Mouse (Mus musculus): ENCODE measurements around the gene Naa25. TPM values are rescaled to one million over a fixed set of nuclear protein-coding genes. Genes with fewer than 3 reads are reported as not detected.
A peak's percentile ranks its signal among the peaks of the same experiment; 100 is the strongest.
"Not testable (repeated sequence)": the region's sequence is repeated elsewhere in the genome, so short reads cannot be mapped to it uniquely, and the experiment has no call there.

Naa25 gene
- 35.5 and 36.3 TPM in 2 replicates for polyA plus RNA-seq (2015; fragmentation: Nextera tagmentation; extraction: Ambion mirVana)

DNA sequence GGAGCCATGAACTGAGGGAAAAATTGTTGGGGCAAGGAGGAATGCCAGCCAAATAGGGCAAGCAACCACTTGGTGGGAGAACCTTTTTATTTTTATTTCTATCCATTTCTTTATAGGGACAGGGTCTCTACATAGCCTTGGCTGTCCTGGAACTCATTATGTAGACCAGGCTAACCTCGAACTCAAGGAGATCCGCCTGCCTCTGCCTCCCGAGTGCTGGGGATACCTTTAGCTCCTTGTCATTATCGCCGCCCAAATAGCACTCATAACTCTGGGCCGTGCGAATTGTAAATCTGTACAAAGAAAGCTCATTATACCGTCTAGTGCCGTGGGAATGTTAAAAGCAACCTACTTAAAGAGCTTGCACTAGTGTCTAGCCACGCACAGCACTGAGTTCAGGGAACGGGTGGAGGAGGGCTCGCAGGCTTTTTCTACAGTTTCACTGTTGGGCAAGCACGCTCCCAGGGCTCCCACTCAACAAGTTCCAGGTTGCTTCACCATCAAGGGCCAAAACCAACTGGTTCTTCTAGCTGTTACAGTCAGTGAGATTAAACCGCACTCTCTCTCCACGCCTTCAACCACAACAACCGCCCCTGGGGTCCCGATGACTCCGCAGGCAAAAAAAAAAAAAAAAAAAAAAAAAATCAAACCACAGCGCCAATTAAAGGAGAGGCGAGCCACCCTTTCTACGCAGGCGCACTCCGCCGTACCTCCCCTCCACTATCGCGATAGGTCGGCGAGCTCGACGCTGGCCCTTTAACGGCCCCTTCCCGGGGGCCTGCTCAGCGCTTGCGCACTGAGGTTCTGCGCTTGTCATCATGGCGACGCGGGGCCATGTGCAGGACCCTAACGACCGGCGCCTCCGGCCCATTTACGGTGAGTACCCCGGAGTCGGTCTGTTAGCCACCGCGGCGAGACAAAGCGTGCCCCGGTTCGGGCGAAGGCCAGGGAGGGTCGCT, at the start of gene Naa25:
Gene Naa25, plus strand, starts transcription at position 750 of the 959 bp plus-strand sequence.
- Histone ChIP-seq H3K4me2 (ENCODE audit: low read depth, low read length) (peak within 1 kb of the TSS; percentile 80), H3K9ac (ENCODE audit: low read length) (peak within 1 kb of the TSS; percentile 86), H3K4me3 (ENCODE audit: low read length) (peak within 1 kb of the TSS; percentile 88), H3K9me3 (replicated peaks; ENCODE audit: control insufficient read depth, low read length) (peaks cover 3% of the 10 kb centered on the region; the same call in 1 of the 2 replicates), H3K4me1 (ENCODE audit: control insufficient read depth, insufficient read depth, low read length) (peaks cover 19% of the 10 kb centered on the region), H3K27ac (ENCODE audit: low read length) (peak within 1 kb of the TSS; percentile 74), H3K36me3 (ENCODE audit: control insufficient read depth, insufficient read depth) (no peaks in the 10 kb centered on the region), H3K27me3 (ENCODE audit: control insufficient read depth, insufficient read depth, low read length) (no peaks in the 10 kb centered on the region)
- WGBS = 8% methylated on average over 53 of the region's 53 CpGs
- peak; percentile 98 for ATAC-seq (replicated peaks; ENCODE audit: extremely low read depth, insufficient read depth, low FRiP score)

DNA sequence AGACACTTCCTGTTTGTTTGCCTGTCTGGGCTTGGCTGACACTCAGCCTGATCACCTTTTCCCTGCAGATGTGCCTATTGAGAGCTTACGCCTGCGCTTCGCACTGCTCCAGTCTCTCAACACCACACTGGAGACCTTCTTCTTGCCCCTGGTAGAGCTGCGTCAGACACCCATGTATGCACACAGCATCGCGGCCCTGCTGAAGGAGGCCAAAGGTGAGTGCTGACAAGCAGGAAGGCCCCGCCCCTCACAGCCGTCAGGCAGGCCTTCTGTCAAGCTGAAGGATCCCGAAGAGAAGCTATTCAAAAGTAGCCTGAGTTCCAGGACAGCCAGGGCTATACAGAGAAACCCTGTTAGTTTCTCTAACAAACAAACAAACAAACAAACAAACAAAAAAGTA, 38.5 kb upstream of the Naa25 start:
- Histone ChIP-seq H3K4me2 (ENCODE audit: low read depth, low read length) (no peak overlapping the region), H3K27me3 (ENCODE audit: control insufficient read depth, insufficient read depth, low read length) (no peaks in the 10 kb centered on the region), H3K9me3 (replicated peaks; ENCODE audit: control insufficient read depth, low read length) (no peaks in the 10 kb centered on the region), H3K9ac (ENCODE audit: low read length) (no peak overlapping the region), H3K27ac (ENCODE audit: low read length) (no peak overlapping the region), H3K36me3 (ENCODE audit: control insufficient read depth, insufficient read depth) (peaks cover 66% of the 10 kb centered on the region), H3K4me1 (ENCODE audit: control insufficient read depth, insufficient read depth, low read length) (peaks cover 4% of the 10 kb centered on the region; the same call in 1 of the 2 replicates), H3K4me3 (ENCODE audit: low read length) (no peak overlapping the region)
- WGBS = 36% methylated on average over 9 of the region's 9 CpGs
- no peak for ATAC-seq (replicated peaks; ENCODE audit: extremely low read depth, insufficient read depth, low FRiP score)

DNA sequence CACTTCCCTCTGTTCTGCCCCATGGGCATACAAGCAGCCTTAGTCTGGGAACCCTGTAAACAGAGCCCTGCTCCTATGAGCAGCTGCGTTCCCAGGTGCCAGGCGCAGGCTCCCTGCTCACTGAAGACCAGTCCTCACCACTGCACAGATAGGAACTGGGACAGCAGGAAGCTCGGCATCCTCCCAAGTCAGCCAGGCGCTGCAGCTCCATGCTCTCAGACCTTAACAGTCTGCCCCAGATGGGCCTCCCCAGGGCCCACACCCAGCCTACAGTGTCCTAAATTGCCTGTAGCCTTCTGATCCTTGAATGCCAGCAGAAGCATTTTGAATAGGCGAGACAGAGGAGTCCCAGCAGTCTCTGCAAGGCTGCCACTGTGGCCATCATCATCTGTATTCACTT, 36.0 kb upstream of the Naa25 start:
- H3K36me3 ChIP-seq (ENCODE audit: control insufficient read depth, insufficient read depth) = peaks cover 60% of the 10 kb centered on the region
- H3K4me1 ChIP-seq (ENCODE audit: control insufficient read depth, insufficient read depth, low read length) = peaks cover 4% of the 10 kb centered on the region; the same call in 1 of the 2 replicates
- H3K9me3 ChIP-seq (replicated peaks; ENCODE audit: control insufficient read depth, low read length) = no peaks in the 10 kb centered on the region
- H3K4me2 ChIP-seq (ENCODE audit: low read depth, low read length) = no peak overlapping the region
- H3K4me3 ChIP-seq (ENCODE audit: low read length) = no peak overlapping the region
- H3K9ac ChIP-seq (ENCODE audit: low read length) = no peak overlapping the region
- no peak for ATAC-seq (replicated peaks; ENCODE audit: extremely low read depth, insufficient read depth, low FRiP score)
- 81% methylated on average over 5 of the region's 5 CpGs for WGBS
- H3K27me3 ChIP-seq (ENCODE audit: control insufficient read depth, insufficient read depth, low read length) = no peaks in the 10 kb centered on the region
- H3K27ac ChIP-seq (ENCODE audit: low read length) = no peak overlapping the region

DNA sequence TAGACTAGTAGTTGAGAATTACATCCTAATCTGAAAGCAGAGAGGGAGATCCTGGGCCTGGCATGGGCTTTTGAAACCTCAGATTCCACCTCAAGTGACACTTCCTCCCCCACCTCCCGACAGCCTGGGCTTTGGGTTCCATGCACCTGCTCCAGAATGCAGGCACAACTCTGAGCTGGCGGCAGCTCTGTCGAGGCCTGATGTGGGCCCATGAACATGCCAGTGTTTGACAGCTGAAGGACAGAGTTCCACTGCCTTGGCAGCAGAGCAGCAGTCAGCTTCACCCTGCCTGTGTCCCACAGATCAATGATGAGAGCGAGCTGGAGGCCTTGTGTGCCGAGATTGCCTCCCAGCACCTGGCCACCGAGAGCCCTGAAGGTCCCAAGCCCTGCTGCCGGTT, 34.3 kb upstream of the Naa25 start:
- no peaks in the 10 kb centered on the region for H3K9me3 ChIP-seq (replicated peaks; ENCODE audit: control insufficient read depth, low read length)
- ATAC-seq (replicated peaks; ENCODE audit: extremely low read depth, insufficient read depth, low FRiP score) = no peak
- no peak overlapping the region for H3K27ac ChIP-seq (ENCODE audit: low read length)
- peaks cover 4% of the 10 kb centered on the region; the same call in 1 of the 2 replicates for H3K4me1 ChIP-seq (ENCODE audit: control insufficient read depth, insufficient read depth, low read length)
- H3K4me3 ChIP-seq (ENCODE audit: low read length) = no peak overlapping the region
- peaks cover 54% of the 10 kb centered on the region for H3K36me3 ChIP-seq (ENCODE audit: control insufficient read depth, insufficient read depth)
- no peak overlapping the region for H3K4me2 ChIP-seq (ENCODE audit: low read depth, low read length)
- H3K9ac ChIP-seq (ENCODE audit: low read length) = no peak overlapping the region
- WGBS = 78% methylated on average over 7 of the region's 7 CpGs
- no peaks in the 10 kb centered on the region for H3K27me3 ChIP-seq (ENCODE audit: control insufficient read depth, insufficient read depth, low read length)

DNA sequence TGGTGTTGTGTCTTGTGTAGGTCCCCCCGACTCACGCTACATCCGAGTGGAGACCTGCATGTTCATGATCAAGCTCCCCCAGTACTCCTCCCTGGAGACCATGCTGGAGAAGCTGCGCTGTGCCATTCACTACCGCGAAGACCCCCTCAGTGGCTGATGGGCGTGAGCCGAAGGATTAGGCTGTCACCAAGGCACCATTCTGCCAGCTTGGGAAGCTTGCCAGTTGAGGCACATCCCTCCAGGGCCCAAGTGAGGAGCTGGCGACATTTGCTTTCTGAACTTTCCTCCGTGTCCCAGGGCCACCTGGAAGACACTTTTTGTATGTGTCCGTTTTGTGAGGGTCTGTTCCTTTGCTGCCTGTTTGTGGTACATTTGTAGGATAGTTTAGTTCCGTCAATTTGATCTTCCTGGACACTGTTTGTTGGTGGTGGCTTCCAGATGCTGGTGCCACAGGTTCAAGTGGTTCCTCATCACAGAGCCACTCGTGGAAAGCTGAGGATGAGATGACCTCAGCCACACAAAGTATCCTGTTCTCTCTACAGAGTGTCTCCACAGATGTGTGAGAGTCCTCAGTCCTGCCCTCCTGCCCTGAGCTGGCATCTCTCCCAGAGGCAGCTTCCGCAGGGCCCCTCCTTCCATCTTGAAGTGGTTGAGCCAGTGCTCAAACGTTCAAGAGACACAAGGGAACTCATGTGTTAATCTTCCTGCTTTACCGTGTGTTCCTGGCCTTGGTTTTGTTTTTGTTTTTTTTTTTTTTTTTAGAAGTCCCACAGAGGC, 31.1 kb upstream of the Naa25 start:
- no peaks in the 10 kb centered on the region for H3K27me3 ChIP-seq (ENCODE audit: control insufficient read depth, insufficient read depth, low read length)
- H3K4me2 ChIP-seq (ENCODE audit: low read depth, low read length) = no peak overlapping the region
- H3K36me3 ChIP-seq (ENCODE audit: control insufficient read depth, insufficient read depth) = peaks cover 49% of the 10 kb centered on the region
- H3K4me3 ChIP-seq (ENCODE audit: low read length) = no peak overlapping the region
- no peak for ATAC-seq (replicated peaks; ENCODE audit: extremely low read depth, insufficient read depth, low FRiP score)
- H3K4me1 ChIP-seq (ENCODE audit: control insufficient read depth, insufficient read depth, low read length) = no peaks in the 10 kb centered on the region
- WGBS = 72% methylated on average over 16 of the region's 16 CpGs
- no peak overlapping the region for H3K27ac ChIP-seq (ENCODE audit: low read length)
- H3K9me3 ChIP-seq (replicated peaks; ENCODE audit: control insufficient read depth, low read length) = no peaks in the 10 kb centered on the region
- H3K9ac ChIP-seq (ENCODE audit: low read length) = no peak overlapping the region

DNA sequence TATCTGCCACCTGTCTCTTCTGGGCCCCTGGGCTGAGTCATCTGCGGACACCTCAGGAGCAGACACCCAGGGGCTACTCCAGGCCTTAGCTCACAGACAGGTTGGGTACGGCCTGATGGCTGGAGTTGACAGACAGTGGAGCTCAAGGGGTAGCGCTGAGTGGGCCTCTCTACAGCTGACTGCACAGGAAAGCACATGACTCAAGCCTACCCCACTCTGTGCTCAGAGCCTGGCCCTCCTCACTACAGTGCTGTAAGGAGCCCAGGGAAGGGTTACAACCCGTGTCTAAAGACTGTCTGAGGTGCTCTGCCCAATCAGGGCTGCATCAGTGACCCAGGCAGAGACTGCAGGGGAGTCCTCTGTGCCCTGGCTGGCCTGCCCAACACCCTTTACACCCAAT, 30.5 kb upstream of the Naa25 start:
- Histone ChIP-seq H3K36me3 (ENCODE audit: control insufficient read depth, insufficient read depth) (peaks cover 50% of the 10 kb centered on the region), H3K4me1 (ENCODE audit: control insufficient read depth, insufficient read depth, low read length) (no peaks in the 10 kb centered on the region), H3K9me3 (replicated peaks; ENCODE audit: control insufficient read depth, low read length) (no peaks in the 10 kb centered on the region), H3K4me3 (ENCODE audit: low read length) (no peak overlapping the region), H3K4me2 (ENCODE audit: low read depth, low read length) (no peak overlapping the region), H3K27ac (ENCODE audit: low read length) (no peak overlapping the region), H3K9ac (ENCODE audit: low read length) (no peak overlapping the region), H3K27me3 (ENCODE audit: control insufficient read depth, insufficient read depth, low read length) (no peaks in the 10 kb centered on the region)
- no peak for ATAC-seq (replicated peaks; ENCODE audit: extremely low read depth, insufficient read depth, low FRiP score)
- WGBS = 79% methylated on average over 4 of the region's 4 CpGs

DNA sequence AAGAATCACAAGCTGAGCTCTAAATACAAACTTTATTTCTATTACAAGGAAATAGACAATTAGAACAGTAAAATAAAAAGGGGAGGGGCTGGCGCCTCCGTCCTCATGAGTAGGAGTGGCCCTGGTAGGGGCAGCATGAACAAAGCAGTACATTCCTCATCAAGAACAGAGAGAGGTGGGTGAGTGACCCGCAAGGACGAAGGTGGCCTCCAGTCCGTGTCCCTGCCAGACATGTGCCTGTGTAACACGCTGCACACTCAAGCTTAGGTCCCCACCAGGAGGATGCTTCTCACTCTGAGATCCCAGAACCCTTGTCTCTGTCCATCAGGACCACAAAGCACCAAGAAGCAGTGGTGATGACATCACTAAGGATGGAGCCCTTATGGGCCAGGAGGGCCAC, 26.0 kb upstream of the Naa25 start:
- WGBS = 89% methylated on average over 6 of the region's 6 CpGs
- Histone ChIP-seq H3K27ac (ENCODE audit: low read length) (no peak overlapping the region), H3K4me3 (ENCODE audit: low read length) (no peak overlapping the region), H3K4me2 (ENCODE audit: low read depth, low read length) (no peak overlapping the region), H3K27me3 (ENCODE audit: control insufficient read depth, insufficient read depth, low read length) (no peaks in the 10 kb centered on the region), H3K4me1 (ENCODE audit: control insufficient read depth, insufficient read depth, low read length) (no peaks in the 10 kb centered on the region), H3K9ac (ENCODE audit: low read length) (no peak overlapping the region), H3K9me3 (replicated peaks; ENCODE audit: control insufficient read depth, low read length) (no peaks in the 10 kb centered on the region), H3K36me3 (ENCODE audit: control insufficient read depth, insufficient read depth) (peaks cover 58% of the 10 kb centered on the region)
- ATAC-seq (replicated peaks; ENCODE audit: extremely low read depth, insufficient read depth, low FRiP score) = no peak

DNA sequence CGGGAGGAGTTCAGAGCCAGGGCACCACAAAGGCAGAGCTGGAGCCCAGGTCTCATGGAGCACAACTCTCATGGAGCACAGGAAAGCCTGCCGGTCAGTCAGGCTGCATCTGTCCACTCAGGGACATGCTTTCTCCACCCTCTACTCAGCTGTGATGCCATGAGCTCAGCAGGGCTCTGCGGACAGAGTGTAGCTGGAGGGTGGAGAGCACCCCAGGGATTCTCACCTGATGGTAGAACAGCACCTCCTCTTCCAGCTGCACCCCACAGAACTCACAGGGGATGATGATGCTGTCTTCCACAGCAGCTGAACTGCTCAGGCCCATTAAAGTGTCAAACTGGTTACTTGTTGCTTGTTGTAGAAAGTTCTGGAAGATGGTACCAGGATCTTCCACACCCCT, 22.9 kb upstream of the Naa25 start:
- no peaks in the 10 kb centered on the region for H3K9me3 ChIP-seq (replicated peaks; ENCODE audit: control insufficient read depth, low read length)
- H3K4me2 ChIP-seq (ENCODE audit: low read depth, low read length) = no peak overlapping the region
- no peak overlapping the region for H3K27ac ChIP-seq (ENCODE audit: low read length)
- no peaks in the 10 kb centered on the region for H3K4me1 ChIP-seq (ENCODE audit: control insufficient read depth, insufficient read depth, low read length)
- H3K9ac ChIP-seq (ENCODE audit: low read length) = no peak overlapping the region
- no peak for ATAC-seq (replicated peaks; ENCODE audit: extremely low read depth, insufficient read depth, low FRiP score)
- no peaks in the 10 kb centered on the region for H3K27me3 ChIP-seq (ENCODE audit: control insufficient read depth, insufficient read depth, low read length)
- H3K4me3 ChIP-seq (ENCODE audit: low read length) = no peak overlapping the region
- 91% methylated on average over 3 of the region's 3 CpGs for WGBS
- peaks cover 76% of the 10 kb centered on the region for H3K36me3 ChIP-seq (ENCODE audit: control insufficient read depth, insufficient read depth)

DNA sequence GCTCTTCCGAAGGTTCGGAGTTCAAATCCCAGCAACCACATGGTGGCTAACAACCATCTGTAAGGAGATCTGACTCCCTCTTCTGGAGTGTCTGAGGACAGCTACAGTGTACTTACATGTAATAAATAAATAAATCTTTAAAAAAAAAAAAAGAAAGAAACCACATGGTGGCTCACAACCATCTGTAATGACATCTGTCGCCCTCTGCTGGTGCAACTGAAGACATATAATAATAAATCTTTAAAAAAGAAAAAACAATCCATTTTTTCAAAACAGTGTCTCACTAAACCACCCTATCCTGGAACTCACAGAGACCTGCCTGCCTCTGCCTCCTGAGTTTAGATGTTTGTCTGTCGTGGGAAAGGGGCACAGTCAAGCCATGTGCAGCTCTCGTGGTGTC, 20.8 kb upstream of the Naa25 start:
- H3K9me3 ChIP-seq (replicated peaks; ENCODE audit: control insufficient read depth, low read length); H3K4me1 ChIP-seq (ENCODE audit: control insufficient read depth, insufficient read depth, low read length); H3K27me3 ChIP-seq (ENCODE audit: control insufficient read depth, insufficient read depth, low read length); H3K4me3 ChIP-seq (ENCODE audit: low read length); H3K27ac ChIP-seq (ENCODE audit: low read length); H3K9ac ChIP-seq (ENCODE audit: low read length); H3K4me2 ChIP-seq (ENCODE audit: low read depth, low read length); ATAC-seq (replicated peaks; ENCODE audit: extremely low read depth, insufficient read depth, low FRiP score): not testable (repeated sequence)
- peaks cover 78% of the 10 kb centered on the region for H3K36me3 ChIP-seq (ENCODE audit: control insufficient read depth, insufficient read depth)
- WGBS = 73% methylated on average over 5 of the region's 5 CpGs

Measured in heart, embryonic 16.5 days (tissue).